Mouse (Mus musculus): Measurements from ENCODE around the gene Pced1b. TPM values are rescaled to one million over a fixed set of nuclear protein-coding genes. Genes with fewer than 3 reads are reported as not detected.

Gene Pced1b
- total and polyA plus RNA-seq, 3 experiments, result 6.6 to 36.5 TPM; not detected in 1

DNA sequence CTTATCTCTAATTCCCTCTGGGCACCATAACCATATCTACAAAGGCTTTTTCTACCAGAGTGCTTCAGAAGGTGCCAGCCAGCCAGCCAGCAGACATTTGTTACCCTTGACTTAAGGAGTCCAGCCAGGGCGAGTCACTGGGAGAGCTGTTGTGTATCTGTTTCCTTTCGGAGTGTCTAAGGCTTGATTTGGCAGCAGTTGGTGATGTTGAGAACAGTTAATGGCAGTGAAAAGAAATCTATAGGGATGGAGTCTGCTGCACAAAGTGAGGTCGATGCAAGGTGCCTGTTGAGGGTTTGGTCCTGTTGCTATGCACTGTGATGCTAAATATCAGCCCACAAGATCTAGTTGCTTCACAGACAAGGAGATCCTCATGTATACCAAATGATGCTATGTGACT lies 178.1 kb downstream of the Pced1b start:
- no peak overlapping the region for H3K27ac ChIP-seq (ENCODE audit: control insufficient read depth, low read depth, low read length)
- H3K9ac ChIP-seq (ENCODE audit: control insufficient read depth, low read depth, low read length, poor library complexity, severe bottlenecking), result no peak overlapping the region
- H3K4me3 ChIP-seq (ENCODE audit: control insufficient read depth in 1 of 2, insufficient read depth in 1 of 2, low read depth in 2 of 2, low read length in 2 of 2), result no peak overlapping the region
- H3K4me1 ChIP-seq (ENCODE audit: control insufficient read depth in 1 of 2, insufficient read depth in 2 of 2, low read length in 2 of 2), result no peaks in the 10 kb centered on the region
- H3K9me3 ChIP-seq (replicated peaks; ENCODE audit: insufficient read depth, low read length), result no peaks in the 10 kb centered on the region
- no peaks in the 10 kb centered on the region for H3K79me2 ChIP-seq (ENCODE audit: control insufficient read depth, insufficient read depth, low read length, poor library complexity)
- DNase-seq (ENCODE audit: low read depth, low spot score), result no peak
- TF ChIP-seq NELFE (IDR thresholded peaks at IDR 0.05; ENCODE audit: low read depth, low read length) (no peak), TBP (IDR thresholded peaks at IDR 0.05; ENCODE audit: low read depth, low read length) (no peak), ELF1 (IDR thresholded peaks at IDR 0.05; ENCODE audit: low read depth, low read length) (no peak), GATA1 (IDR thresholded peaks at IDR 0.05; ENCODE audit: low read depth, low read length) (no peak), E2F4 (IDR thresholded peaks at IDR 0.05; ENCODE audit: borderline replicate concordance, low read depth, low read length) (no peak), TCF12 (IDR thresholded peaks at IDR 0.05; ENCODE audit: low read depth, low read length) (no peak), ZNF384 (IDR thresholded peaks at IDR 0.05; ENCODE audit: low read depth, low read length) (no peak), NRF1 (IDR thresholded peaks at IDR 0.05; ENCODE audit: insufficient read depth, low read depth, low read length, poor library complexity, severe bottlenecking) (no peak), UBTF (IDR thresholded peaks at IDR 0.05; ENCODE audit: borderline replicate concordance, insufficient read depth, low read depth, low read length) (no peak), TAL1 (IDR thresholded peaks at IDR 0.05; ENCODE audit: low read length) (no peak), ETS1 (IDR thresholded peaks at IDR 0.05; ENCODE audit: low read depth, low read length) (no peak), POLR2AphosphoS5 (IDR thresholded peaks at IDR 0.05; ENCODE audit: borderline replicate concordance, low read depth, low read length) (no peak), SMC3 (IDR thresholded peaks at IDR 0.05; ENCODE audit: low read depth, low read length) (no peak), JUND (IDR thresholded peaks at IDR 0.05; ENCODE audit: low read depth, low read length) (no peak), BHLHE40 (IDR thresholded peaks at IDR 0.05; ENCODE audit: borderline replicate concordance, low read depth, low read length) (no peak), RCOR1 (IDR thresholded peaks at IDR 0.05; ENCODE audit: low read depth, low read length) (no peak), CTCF (IDR thresholded peaks at IDR 0.05 in 2 of 3, conservative IDR thresholded peaks at IDR 0.05 in 1 of 3; ENCODE audit: control insufficient read depth in 1 of 3, insufficient read depth in 1 of 3, low read depth in 2 of 3, low read length in 3 of 3, poor library complexity in 1 of 3, severe bottlenecking in 1 of 3) (no peak), CHD1 (IDR thresholded peaks at IDR 0.05; ENCODE audit: low read depth, low read length) (no peak), MAZ (IDR thresholded peaks at IDR 0.05; ENCODE audit: low read depth, low read length) (no peak), USF2 (IDR thresholded peaks at IDR 0.05; ENCODE audit: borderline replicate concordance in 1 of 2, insufficient read depth in 1 of 2, low read depth in 1 of 2, low read length in 2 of 2) (no peak)
- H3K27me3 ChIP-seq (ENCODE audit: control insufficient read depth in 1 of 2, insufficient read depth in 2 of 2, low read length in 2 of 2), result 0 out of 4 replicates have a peak, but pooled peaks cover 2% of the 10 kb centered on the region in 2 experiments
- H3K36me3 ChIP-seq (ENCODE audit: control insufficient read depth in 1 of 2, insufficient read depth in 2 of 2, low read length in 2 of 2), result no peaks in the 10 kb centered on the region
